Mouse (Mus musculus) cerebellum, postnatal 14 days (tissue): ENCODE data around the gene Itih4.

Experiments used
- DNase-seq, 2 experiments: peaks; one replicate each; pipeline ENCODE4 v3.0.0; 2021; ENCODE audit warnings: mixed read lengths in 2 of 2

The Itih4 gene

DNA sequence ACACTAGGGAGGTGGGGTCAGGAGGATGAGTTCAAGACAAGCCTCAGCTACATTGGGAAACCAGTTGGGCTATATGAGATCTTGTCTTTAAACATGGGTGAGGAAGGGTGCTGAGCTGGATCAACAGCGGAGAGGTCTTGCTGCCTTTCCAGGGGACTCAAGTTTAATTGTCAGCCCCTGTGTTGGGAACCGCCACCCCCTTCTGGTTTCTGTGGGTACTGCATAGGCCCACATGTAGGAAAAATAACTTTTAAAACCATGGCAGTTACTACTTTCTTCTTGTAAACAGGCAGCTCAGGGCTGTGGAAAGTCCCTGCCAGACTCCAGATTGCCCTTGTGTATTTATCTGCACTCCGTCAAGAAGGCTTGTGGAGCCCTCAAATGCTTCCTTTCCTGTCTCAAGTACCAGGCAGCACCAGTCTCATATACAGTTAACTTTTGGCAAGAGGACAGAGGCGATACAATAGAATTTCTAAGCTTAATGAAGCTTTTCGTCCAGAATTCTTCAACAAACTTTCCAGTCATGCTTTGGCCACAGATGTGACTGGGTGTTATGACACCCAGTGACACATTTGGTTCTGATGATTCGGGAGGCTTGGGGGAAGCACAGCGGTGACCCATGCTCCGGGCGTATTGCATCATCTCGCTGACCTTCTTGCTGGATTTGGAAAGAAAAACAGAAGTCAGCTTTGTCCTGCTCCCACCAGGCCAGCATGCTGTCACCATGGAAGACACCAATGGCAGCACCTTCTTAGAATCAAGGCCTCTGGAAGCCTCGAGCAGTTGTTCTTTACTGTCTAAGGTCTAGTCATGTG is 57.8 kb downstream of the Itih4 start:
- DNase-seq, result peak; percentile 53 to 76

DNA sequence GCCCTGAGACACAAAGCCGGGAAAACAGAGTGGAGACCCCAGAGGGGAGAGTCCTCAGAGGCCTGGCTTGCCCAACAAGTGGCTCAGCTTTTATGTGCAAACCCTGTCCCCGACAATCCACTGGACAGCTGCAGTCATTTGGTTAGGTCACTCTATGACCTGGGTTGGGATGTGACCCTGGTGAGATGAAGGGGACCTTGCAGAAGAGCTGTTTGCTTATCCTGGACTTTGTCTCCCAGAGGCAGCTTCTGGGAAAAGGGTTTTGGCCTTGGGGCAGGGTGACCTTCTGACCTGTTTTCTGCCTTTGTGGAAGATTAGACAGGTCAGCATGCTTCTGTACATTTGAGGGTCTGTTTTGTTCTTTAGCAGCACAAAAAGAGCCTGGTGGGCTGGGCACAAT is 58.5 kb downstream of the Itih4 start:
- DNase-seq, result no peak

DNA sequence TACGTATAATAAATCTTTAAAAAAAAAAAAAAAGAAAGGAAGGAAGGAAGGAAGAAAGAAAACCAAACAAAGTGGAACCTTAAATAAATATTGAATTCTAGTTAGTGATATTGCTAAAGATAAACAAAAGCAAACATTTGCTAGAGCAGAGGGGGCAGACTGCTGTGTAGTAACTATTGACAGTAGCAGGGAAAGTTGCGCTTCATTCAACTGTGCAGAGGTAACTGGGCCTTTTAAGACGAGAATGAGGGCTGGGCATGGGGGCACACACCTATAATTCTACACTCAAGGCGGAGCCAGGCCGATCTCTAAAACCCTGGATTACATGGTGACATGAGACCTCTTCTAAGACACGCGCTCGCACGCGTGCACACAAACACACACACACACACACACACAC is 63.7 kb downstream of the Itih4 start:
- no peak for DNase-seq

DNA sequence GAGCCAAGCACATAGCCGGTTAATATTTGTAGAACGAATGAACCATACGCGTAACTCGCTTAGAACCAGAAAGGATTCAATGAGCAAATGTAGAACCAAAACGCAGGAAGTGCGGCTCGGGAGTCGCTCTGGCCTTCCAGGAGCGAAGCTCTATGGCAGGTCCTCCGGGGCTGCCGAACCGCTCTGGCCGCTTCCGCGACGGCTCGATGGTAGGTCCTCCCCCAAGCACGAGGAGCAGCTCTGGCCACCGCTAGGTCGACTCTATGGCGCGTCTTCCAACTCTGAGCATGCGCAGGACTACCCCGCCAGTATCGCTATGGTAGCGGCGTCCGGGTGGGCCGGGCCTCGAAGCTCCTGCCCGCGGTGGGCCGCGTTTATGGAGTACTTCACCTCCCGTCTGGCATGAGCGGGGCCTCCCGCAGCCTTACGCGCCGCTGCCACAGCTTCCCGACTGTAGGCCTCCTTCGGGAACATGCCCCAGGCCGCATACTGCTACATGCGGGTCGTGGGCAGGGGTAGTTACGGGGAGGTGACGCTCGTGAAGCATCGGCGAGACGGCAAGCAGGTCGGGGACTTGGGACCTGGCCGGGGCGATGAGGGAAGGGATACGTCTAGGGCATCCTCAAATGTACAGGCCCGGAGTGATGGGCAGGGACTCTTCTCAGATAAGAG is 65.0 kb downstream of the Itih4 start, which contains the start of gene Nek4:
Gene Nek4 (plus strand): TSS at position 224 of the 672 bp plus-strand sequence.
- DNase-seq, result peak; percentile 96 to 97
